Mouse (Mus musculus) kidney, adult 2 months (tissue): Measurements from ENCODE around the gene Etfrf1. TPM values are rescaled to one million over a fixed set of nuclear protein-coding genes. Genes with fewer than 3 reads are reported as not detected.
A peak's percentile ranks its signal among the peaks of the same experiment; 100 is the strongest.

Experiments used
- DNase-seq: peaks from one replicate; pipeline ENCODE4 v3.0.0; 2021
- H3K27ac ChIP-seq: fragments of 200-500 bp; 2 replicates; pipeline ENCODE4 v1.5.1; 2012; ENCODE audit warnings: low read depth, low read length, control low read depth, inconsistent platforms; ENCODE audit not compliant: insufficient read depth
- H3K27me3 ChIP-seq: fragments of 200-500 bp; replicated peaks from 2 replicates; pipeline ENCODE4 v1.6.1; 2012; ENCODE audit warnings: mild to moderate bottlenecking, moderate library complexity, low read length, inconsistent platforms; ENCODE audit not compliant: control insufficient read depth, insufficient read depth
- H3K36me3 ChIP-seq: fragments of 200-500 bp; 2 replicates; pipeline ENCODE4 v1.6.1; 2012; ENCODE audit warnings: mild to moderate bottlenecking, moderate library complexity, low read length, inconsistent platforms; ENCODE audit not compliant: control insufficient read depth, insufficient read depth
- H3K4me1 ChIP-seq: fragments of 200-500 bp; 2 replicates; pipeline ENCODE4 v1.6.1; 2011; ENCODE audit warnings: low read length; ENCODE audit not compliant: control insufficient read depth, insufficient read depth
- H3K4me3 ChIP-seq: fragments of 200-500 bp; 2 replicates; pipeline ENCODE4 v1.5.1; 2011; ENCODE audit warnings: mild to moderate bottlenecking, low read depth, low read length, control low read depth; ENCODE audit not compliant: insufficient read depth
- CTCF ChIP-seq: fragments of 200-500 bp; conservative IDR thresholded peaks from 2 replicates; pipeline ENCODE4 v1.5.1; 2011; ENCODE audit warnings: low read depth, mild to moderate bottlenecking, control low read depth, low read length, moderate library complexity, mixed read lengths; ENCODE audit not compliant: insufficient read depth, insufficient read length
- POLR2A ChIP-seq: fragments of 200-500 bp; IDR thresholded peaks from one replicate; pipeline ENCODE4 v1.6.1; 2011; ENCODE audit warnings: low read depth, low read length, control low read depth
- WGBS: fragments of 180-500 bp; shearing (Covaris S2); methylation state at CpG from one replicate; pipeline ENCODE4 v1.1.7; 2018; 5-methylcytosine and 5-hydroxymethylcytosine counted together
- polyA plus RNA-seq: library from polyadenylated mRNA; depleted of rRNA; stranded (reverse); fragments of >200 nt; gene quantifications from 2 replicates; pipeline ENCODE4 v1.2.3, GENCODE M21; 2012

Etfrf1 gene
- polyA plus RNA-seq, 1 experiment = 32.6 TPM

- DNase-seq = no peak
- H3K27me3 ChIP-seq = no peaks in the 10 kb centered on the region
- no peak overlapping the region for H3K4me3 ChIP-seq
- WGBS = 88% methylated on average over 6 of the region's 6 CpGs
- no peak overlapping the region for H3K27ac ChIP-seq
- no peaks in the 10 kb centered on the region for H3K4me1 ChIP-seq
- no peaks in the 10 kb centered on the region for H3K36me3 ChIP-seq
- TF ChIP-seq CTCF (no peak), POLR2A (no peak)
Observed at GRCm38 (mm10) chr6:145204440-145204839, 6.5 kb upstream of the Etfrf1 start.

- WGBS = 77% methylated on average over 10 of the region's 10 CpGs
- TF ChIP-seq CTCF (no peak), POLR2A (no peak)
- Histone ChIP-seq H3K27me3 (no peaks in the 10 kb centered on the region), H3K4me1 (no peaks in the 10 kb centered on the region), H3K4me3 (no peak overlapping the region), H3K36me3 (no peaks in the 10 kb centered on the region), H3K27ac (no peak overlapping the region)
- no peak for DNase-seq
Observed at GRCm38 (mm10) chr6:145205142-145205541, 5.8 kb upstream of the Etfrf1 start.

GRCm38 (mm10) chr6:145210056-145210680 is 766 bp upstream of the Etfrf1 start:
- TF ChIP-seq POLR2A = no peak
- TF ChIP-seq CTCF = no peak
- Histone ChIP-seq H3K36me3 (no peaks in the 10 kb centered on the region), H3K27me3 (no peaks in the 10 kb centered on the region), H3K27ac (peak overlapping the region; percentile 22; the same call in 1 of the 2 replicates), H3K4me1 (peaks cover 3% of the 10 kb centered on the region; the same call in 1 of the 2 replicates), H3K4me3 (peak overlapping the region; percentile 74)
- DNase-seq = no peak
- 26% methylated on average over 8 of the region's 8 CpGs for WGBS

GRCm38 (mm10) chr6:145211376-145212305 is 707 bp downstream of the Etfrf1 start:
- peak; percentile 24 for DNase-seq
- TF ChIP-seq CTCF = no peak
- TF ChIP-seq POLR2A = no peak
- Histone ChIP-seq H3K27ac (peak overlapping the region; percentile 90), H3K4me1 (peaks cover 3% of the 10 kb centered on the region; the same call in 1 of the 2 replicates), H3K4me3 (peak overlapping the region; percentile 79), H3K36me3 (peaks cover 2% of the 10 kb centered on the region), H3K27me3 (no peaks in the 10 kb centered on the region)
- WGBS = 1% methylated on average over 21 of the region's 21 CpGs

GRCm38 (mm10) chr6:145213916-145214315 is 3.0 kb downstream of the Etfrf1 start:
- WGBS = 70% methylated on average over 2 of the region's 2 CpGs
- no peak for TF ChIP-seq POLR2A
- no peak for TF ChIP-seq CTCF
- peaks cover 2% of the 10 kb centered on the region for H3K36me3 ChIP-seq
- H3K4me1 ChIP-seq = peaks cover 3% of the 10 kb centered on the region; the same call in 1 of the 2 replicates
- DNase-seq = no peak
- no peak overlapping the region for H3K4me3 ChIP-seq
- no peaks in the 10 kb centered on the region for H3K27me3 ChIP-seq
- no peak overlapping the region for H3K27ac ChIP-seq

- Histone ChIP-seq H3K27ac (no peak overlapping the region), H3K4me1 (peaks cover 3% of the 10 kb centered on the region; the same call in 1 of the 2 replicates), H3K4me3 (no peak overlapping the region), H3K27me3 (no peaks in the 10 kb centered on the region), H3K36me3 (peaks cover 5% of the 10 kb centered on the region)
- no peak for TF ChIP-seq POLR2A
- TF ChIP-seq CTCF = no peak
- DNase-seq = no peak
- 88% methylated on average over 3 of the region's 3 CpGs for WGBS
Observed at GRCm38 (mm10) chr6:145215826-145216225, 4.9 kb downstream of the Etfrf1 start.

GRCm38 (mm10) chr6:145224246-145224645 is 13.3 kb downstream of the Etfrf1 start:
- Histone ChIP-seq H3K4me3 (no peak overlapping the region), H3K27me3 (no peaks in the 10 kb centered on the region), H3K4me1 (no peaks in the 10 kb centered on the region), H3K36me3 (peaks cover 3% of the 10 kb centered on the region), H3K27ac (no peak overlapping the region)
- TF ChIP-seq POLR2A (no peak), CTCF (no peak)
- WGBS = 93% methylated on average over 6 of the region's 6 CpGs
- no peak for DNase-seq
